Mouse (Mus musculus): ENCODE data around the gene Tbl1xr1.

DNA sequence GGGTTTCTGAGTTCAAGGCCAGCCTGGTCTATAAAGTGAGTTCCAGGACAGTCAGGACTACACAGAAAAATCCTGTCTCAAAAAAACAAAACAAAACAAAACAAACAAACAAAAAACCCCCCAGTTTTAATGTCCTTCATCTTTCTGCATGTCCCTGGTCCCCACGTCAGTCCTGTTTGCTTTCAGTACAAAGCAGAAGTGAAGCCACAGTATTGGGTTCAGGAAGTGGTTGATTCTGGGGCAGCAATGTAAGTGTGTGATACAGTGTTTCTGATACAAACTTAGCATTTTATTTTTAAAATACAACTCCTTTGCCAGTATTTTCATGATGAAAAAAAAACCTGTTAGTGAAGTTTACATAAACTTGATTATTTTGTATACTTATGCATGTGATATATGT, 76.3 kb downstream of the Tbl1xr1 start:
- TF ChIP-seq CTCF (IDR thresholded peaks at IDR 0.05; ENCODE audit: low read depth) (no peak), EP300 (optimal IDR thresholded peaks at IDR 0.05) (no peak)

Measured in stomach, postnatal 0 days (tissue).